Mouse (Mus musculus) v-Abl transformed pro-B cells (cell line): ENCODE measurements around the gene Tgfbr2.

Experiments used
- in situ Hi-C, 2 experiments: fragments of 400-800 bp; cut with MboI; formaldehyde crosslinking; loops; one replicate each; pipeline ENCODE4 v1.15.1; 2025; ENCODE audit not compliant: unreplicated experiment in 2 of 2

The Tgfbr2 gene

DNA sequence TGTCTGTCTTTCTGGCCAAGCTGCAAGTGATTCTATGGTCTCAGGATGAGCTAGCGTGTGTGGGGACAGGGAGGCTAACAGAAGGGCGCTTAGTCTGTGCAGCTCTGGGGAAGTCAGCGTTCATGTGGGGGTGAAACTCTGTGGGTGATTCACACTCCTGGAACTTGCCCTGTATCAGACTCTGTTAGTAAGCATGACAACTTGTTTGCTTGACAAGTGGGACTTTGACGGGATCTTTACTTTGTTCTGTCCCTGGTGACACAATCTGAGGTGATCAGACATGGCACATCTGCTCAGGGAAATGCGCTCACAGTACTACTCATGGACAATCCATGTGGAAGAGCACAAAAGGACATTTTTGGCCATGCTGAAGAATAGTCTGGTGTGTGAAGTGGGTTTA is 87.9 kb downstream of the Tgfbr2 start:
- in situ Hi-C loops = loop anchor here (5.0 kb wide), 3 partner anchors 130 to 300 kb away; no protein-coding TSS in a partner anchor

DNA sequence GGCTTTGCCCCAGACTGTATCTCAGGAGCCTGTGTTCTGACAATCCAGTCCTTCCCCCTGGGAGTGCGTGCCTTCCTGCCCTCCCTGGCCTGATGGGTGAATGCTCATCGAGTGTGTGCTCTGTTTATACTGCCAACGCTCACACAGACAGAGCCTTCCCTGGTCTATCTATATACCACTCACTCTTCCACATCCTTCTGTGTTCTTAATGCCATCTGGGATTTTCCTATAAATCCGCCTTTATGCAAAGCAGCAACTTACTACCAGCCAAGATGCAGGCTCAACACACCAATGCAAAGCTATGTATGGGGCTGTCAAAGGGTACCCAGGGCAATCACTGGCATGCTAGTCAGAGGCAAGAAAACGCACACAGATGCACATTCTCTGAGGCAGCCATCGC is 89.2 kb downstream of the Tgfbr2 start:
- in situ Hi-C loops = loop anchor here (5.0 kb wide), 3 partner anchors 131 to 301 kb away; no protein-coding TSS in a partner anchor

DNA sequence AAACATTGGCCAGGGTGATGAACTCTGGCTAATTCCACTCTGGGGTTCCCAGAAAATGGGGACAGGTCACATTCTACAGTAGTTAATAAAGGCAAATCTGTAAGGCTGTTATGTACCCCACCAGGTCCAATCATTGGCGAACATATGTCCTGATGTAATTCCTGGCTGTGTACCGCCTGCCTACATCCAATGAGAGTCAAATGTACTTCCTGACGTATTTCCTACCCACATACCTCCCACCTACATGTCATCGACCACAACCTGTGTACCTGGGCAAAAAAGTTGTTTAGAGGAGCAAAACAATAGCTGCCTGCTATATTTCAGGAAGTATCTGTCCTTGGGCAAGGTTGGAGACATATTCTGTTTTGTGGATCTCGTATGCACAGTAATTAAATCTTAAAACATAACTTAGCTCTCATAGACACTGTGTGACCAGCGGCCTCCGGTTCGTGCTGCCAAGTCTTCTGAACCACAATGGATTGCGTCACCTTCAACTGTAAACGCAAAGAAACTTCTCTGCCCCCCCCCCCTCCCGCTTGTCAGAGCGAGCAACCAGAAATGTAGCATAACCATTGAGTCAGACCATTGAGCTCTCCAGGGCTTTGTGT is 90.7 kb downstream of the Tgfbr2 start:
- in situ Hi-C loops = loop anchor here in 1 of 2 experiments (5.0 kb wide), 2 partner anchors 53 to 253 kb away; no protein-coding TSS in a partner anchor

DNA sequence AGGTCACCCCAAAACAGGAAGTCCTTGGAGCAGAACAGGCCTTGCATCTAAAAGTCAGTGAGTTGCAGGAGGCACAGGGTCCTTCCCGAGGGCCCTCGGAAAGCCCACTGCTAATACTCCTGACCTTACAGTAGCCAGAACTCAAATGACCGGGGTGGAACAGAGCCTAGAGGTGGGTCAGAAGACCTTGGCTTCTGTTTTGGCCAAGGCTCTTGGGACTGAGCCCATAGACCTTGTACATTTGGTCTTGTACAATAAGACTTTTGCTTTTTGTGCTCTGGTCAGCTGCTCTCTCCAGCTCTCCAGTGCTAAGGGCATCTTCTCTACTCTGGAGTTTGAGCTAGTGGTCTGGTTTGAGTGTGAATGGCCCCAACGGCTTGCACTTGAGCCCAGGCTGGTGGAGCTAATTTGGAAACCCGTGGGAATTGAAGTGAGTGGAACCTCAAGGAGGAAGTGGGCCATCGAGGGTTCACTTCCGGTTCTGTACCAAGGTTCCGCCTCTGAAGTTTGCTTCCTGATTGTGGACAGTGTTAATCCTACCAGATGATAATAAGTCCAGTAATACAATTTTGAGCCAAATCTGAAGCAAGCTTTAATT is 91.3 kb downstream of the Tgfbr2 start:
- in situ Hi-C loops = loop anchor here in 1 of 2 experiments (5.0 kb wide), 2 partner anchors 53 to 253 kb away; no protein-coding TSS in a partner anchor

DNA sequence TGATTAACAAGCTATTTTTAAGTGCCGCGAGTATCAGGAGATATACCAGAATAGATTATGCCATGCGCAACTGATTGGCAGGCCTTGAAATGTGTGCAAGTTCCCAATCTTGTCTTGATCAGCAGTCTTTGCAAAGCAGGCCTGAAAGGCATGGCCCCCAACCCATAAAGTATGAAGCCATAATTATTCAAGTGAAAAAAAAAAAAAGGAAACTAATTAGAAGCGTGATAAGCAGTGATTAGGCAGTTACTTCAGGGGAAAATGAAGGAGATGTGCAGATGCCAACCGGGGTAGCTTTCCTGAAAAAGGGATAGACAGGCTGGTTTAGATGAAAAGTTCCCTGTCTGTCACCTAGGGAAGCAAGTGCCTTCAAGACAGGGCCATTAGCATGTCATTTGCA is 91.9 kb downstream of the Tgfbr2 start:
- in situ Hi-C loops = loop anchor here in 1 of 2 experiments (5.0 kb wide), 2 partner anchors 54 to 254 kb away; no protein-coding TSS in a partner anchor

DNA sequence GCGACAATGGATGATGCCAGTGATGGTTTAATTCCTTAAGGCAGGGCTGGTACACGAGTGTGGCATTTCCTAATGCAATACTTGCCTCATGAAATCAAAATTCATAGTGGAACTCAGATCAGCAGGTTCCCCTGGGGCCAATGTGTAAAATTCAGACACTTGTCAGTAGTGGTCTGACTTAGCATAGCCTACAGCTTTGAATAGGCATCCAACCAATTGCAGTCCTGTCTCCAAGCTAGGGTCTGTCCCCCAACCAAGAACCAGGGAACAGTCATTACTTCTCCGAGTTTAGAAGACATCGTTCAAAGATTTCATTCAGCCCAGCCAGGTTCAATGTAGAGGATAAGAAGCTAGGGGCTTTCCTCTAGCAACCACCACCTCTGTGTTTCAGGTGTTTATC is 93.4 kb downstream of the Tgfbr2 start:
- in situ Hi-C loops = loop anchor here in 1 of 2 experiments (5.0 kb wide), 2 partner anchors 56 to 256 kb away; no protein-coding TSS in a partner anchor

DNA sequence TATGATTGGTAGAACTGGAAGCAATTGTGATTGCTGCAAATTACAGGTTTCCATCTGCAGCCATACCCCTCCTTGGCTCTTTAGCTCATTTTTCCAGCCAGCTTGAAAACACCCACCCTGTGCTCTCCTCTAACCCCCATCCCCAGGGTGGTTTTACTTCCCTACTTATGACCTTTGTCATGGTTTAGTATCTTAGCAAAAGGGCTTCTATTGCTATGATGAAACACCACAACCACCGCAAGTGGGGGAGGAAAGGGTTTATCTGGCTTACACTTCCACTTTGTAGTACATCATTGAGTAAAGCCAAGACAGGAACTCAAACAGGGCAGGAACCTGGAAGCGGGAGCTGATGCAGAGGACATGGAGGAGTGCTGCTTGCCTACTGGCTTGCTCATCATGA is 97.7 kb downstream of the Tgfbr2 start:
- in situ Hi-C loops = no loop called here

DNA sequence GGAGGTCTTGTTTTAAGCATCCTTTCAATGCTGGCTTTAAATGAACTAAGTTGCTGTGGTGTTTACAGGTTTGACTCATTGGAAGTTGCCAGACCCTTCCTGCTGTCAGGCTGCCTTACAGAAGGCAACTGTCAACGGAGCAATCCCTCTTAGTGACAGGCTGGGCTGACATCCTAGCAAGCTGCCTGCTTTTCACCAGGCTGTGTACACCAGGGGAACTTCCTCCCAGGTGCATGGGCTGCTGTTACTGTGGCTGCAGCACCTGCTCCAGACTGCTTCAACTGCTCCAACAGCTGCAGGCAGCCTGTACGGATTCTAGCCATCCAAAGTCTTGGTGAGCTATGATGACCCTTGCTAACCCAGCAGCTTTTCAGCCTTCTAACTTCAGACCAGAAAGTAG is 98.2 kb downstream of the Tgfbr2 start:
- in situ Hi-C loops = no loop called here

DNA sequence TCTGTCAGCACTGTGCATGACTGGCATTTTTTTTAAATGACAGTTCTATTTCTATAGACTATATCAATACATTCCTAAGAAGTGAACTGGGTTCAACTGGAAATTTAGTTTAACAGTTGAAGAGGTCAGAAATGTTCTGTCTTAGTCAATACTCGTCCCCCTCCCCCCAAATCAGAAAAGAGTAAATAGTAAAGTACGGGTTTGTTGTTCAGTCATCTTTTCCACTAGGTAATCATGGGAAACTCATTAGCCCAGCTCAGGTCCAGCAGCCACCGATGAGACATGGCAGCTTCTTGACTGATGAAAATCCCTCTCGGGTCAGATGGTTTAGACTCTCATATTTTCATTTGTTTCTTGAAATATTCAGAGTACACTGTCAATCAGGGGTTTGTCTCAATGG is 99.0 kb downstream of the Tgfbr2 start:
- in situ Hi-C loops = no loop called here

DNA sequence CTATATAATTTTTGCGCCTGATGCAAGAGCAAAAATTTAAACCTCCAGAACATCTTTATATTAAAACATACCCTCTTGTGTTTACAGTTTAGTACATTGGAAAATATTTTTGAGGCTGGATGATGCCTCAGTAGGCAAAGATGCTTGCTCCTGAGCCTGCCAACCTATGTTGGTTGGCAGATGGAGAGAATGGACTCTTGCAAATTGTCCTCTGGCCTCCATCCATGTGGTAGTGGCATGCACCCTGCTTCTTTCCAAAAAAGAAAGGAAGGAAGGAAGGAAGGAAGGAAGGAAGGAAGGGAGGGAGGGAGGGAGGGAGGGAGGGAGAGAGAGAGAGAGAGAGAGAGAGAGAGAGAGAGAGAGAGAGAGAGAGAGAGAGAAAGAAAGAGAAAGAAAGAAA is 103.6 kb downstream of the Tgfbr2 start:
- in situ Hi-C loops = loop anchor here (25.0 kb wide), 4 partner anchors 441 to 1966 kb away; partner anchors contain the start of genes Azi2 (in 2 of the 2) and Cmtm7 (in 1 of the 2)

DNA sequence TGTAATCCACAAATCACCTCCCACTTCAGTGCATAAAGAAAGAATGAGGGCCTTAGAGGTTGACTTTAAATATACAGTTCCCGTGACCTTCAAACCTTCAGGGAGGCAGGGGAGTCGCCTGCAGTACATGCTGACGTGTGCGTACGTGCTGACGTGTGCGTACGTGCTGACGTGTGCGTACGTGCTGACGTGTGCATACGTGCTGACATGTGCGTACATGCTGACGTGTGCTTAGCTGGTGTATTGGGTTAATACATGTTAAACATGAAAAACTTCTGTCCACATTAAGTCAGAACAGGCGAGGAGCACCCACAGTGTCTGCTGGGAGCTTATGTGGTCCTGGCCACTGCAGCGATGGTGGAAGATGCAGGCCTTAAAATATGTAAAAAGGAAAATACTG is 110.4 kb downstream of the Tgfbr2 start:
- in situ Hi-C loops = loop anchor here (5.0 to 25.0 kb wide), 8 partner anchors 33 to 1973 kb away; partner anchors contain the start of genes Azi2 (in 2 of the 2) and Cmtm7 (in 1 of the 2)

DNA sequence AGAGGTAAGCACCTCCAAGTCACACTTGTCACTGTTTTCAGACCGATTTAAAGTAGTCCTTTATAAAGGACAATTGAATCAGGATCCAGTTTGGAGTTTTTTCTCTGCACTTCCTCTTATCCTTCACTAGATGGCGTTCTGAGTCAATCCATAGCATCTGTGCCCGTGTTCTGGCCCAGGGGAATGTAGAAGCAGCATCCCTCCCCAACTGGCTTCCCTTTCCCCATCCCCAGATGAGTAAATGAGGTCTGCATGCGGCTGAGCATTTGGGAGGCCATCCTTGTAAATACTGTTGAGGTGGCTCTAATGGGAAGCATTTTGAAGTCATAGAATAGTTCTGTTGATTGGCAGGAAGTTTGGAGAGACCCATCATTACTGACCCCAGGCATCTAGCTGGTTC is 114.5 kb downstream of the Tgfbr2 start:
- in situ Hi-C loops = loop anchor here (5.0 to 25.0 kb wide), 8 partner anchors 37 to 1977 kb away; partner anchors contain the start of genes Azi2 (in 2 of the 2) and Cmtm7 (in 1 of the 2)

DNA sequence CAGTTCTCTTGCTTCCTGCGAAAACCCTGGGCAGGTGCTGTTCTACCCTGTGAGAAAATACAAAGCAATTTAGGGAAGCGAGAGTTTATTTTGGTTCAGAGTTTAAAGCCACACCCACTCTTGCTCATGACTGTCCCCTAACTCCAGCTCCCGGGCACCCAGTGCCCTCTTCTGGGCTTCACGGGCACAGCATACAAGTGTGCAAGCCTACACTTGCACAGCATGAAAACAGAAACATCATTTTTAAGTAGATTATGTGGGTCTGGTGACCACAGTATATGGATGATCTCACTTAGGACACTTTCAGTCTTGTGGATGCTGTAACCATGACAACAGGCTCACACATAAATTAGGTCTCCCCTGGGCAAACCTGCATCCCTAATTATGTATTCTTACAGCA is 116.0 kb downstream of the Tgfbr2 start:
- in situ Hi-C loops = loop anchor here (10.0 to 25.0 kb wide), 7 partner anchors 446 to 1978 kb away; partner anchors contain the start of genes Azi2 (in 2 of the 2), Cmtm7 (in 1 of the 2) and Stt3b (in 1 of the 2)

DNA sequence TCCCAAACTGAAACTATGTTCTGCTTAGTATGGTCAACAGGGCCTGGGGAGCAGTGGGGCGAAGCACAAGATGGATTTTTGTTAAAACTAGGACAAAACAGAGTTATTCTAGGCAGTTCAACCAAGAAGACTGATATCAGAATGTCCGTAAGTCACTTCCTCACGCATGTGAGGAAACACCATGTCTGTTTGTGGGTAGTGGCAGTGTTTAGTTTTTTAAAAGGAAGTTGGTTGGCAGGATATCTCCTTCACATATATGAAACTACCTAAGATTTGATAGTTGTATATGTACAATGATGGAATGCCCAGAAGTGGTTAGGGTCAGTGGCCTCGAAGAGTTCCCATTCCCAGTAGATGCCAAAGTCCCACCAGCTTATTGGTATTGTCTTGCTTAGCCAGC is 116.7 kb downstream of the Tgfbr2 start:
- in situ Hi-C loops = loop anchor here (10.0 to 25.0 kb wide), 7 partner anchors 446 to 1979 kb away; partner anchors contain the start of genes Azi2 (in 2 of the 2), Cmtm7 (in 1 of the 2) and Stt3b (in 1 of the 2)

DNA sequence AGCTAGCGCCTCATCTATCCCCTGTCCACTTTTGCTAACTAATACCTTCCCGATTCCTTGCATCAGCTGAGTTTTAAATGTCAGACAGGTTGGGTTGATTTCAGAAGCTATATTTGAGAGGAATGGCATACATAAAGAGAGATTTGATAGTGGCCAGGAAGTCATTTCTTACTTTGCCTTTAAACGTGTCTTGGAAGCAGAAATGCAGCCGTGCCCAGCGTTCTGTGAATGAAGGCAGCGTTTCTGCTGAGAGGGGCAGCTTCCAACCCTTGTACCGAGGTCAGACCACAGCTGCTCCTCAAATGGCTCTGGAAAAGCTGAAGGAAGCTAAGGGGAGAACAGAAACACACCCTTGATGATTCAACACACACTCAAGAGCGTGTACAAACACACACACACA is 121.2 kb downstream of the Tgfbr2 start:
- in situ Hi-C loops = loop anchor here (10.0 to 25.0 kb wide), 7 partner anchors 451 to 1983 kb away; partner anchors contain the start of genes Azi2 (in 2 of the 2), Cmtm7 (in 1 of the 2) and Stt3b (in 1 of the 2)

DNA sequence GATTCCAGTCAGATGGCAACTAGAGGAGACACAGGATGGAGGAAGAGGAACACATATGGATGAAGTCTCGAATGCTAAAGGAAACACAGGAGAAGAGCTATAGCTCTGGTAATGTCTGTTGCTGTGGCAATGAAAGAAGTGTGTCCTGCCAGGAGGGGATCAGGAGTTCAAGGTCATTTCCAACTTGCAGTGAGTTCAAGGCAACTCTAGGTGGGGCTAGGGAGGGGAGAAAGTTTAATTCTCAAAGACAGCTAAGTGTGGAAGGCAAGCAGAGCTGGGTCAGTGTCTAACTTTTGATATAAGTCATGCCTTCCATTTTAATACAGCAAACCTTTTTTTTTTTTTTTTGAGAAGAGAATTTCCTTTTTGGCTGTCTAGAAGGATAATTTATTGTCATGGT is 125.2 kb downstream of the Tgfbr2 start:
- in situ Hi-C loops = loop anchor here (10.0 to 25.0 kb wide), 9 partner anchors 455 to 1987 kb away; partner anchors contain the start of genes Azi2 (in 2 of the 2), Cmtm7 (in 1 of the 2) and Stt3b (in 1 of the 2)

DNA sequence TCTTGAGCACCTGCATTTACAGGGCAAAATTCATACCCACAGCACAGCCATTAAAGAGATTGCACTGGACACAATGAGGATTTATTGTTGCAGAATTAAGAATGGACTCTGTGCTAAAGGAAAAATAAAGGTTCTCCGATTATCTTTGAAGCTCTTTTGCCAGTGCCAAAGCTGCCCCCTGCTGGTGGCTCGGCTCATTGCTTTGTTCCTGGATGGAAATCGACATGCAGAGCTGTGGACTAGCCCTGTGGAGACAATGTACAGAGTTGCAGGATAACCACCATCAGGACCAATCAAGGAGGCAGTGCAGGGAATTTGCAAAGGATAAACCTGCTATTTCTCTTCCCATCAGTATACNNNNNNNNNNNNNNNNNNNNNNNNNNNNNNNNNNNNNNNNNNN is 133.4 kb downstream of the Tgfbr2 start:
- in situ Hi-C loops = loop anchor here (10.0 to 25.0 kb wide), 2 partner anchors 879 to 1087 kb away; no protein-coding TSS in a partner anchor

DNA sequence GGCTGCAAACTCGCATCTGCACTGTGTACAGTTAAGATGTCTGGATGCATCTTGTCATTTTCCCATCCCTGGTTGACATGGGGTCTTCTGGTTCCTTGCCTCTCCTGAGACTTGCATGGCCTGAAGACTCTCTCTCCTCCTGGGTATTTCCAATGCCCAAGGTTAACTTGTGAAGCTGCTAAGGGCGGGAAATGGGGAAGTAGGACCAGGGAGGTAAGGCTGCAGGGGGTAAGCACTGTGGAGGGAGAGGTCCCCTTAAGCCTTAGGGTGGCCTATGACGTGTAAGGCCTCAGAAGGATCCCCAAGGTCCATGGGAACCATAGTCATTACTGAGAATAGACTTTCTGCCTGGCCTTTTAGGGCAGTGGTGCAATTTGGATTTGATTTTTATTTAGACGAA is 133.8 kb downstream of the Tgfbr2 start:
- in situ Hi-C loops = loop anchor here (10.0 to 25.0 kb wide), 2 partner anchors 879 to 1087 kb away; no protein-coding TSS in a partner anchor

DNA sequence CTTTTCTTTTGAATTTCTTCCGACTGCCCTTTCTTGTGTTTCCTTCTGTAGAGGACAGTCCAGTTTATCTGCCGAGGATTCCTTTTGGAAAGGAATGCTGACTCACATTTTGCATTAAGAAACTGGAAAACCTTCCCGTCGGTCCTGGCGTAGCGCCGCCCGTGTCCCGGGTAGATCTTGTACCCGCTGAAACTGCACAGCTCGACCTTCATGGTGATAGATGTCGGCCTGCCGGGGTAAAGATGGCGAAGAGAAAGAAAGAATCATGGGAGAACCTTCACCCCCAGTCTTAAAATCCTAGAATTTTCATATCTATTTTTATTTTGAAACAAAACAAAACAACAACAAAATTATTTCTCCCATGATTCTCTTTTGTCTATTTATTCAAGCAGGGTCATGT is 134.3 kb downstream of the Tgfbr2 start:
- in situ Hi-C loops = loop anchor here (10.0 to 25.0 kb wide), 2 partner anchors 879 to 1086 kb away; no protein-coding TSS in a partner anchor

DNA sequence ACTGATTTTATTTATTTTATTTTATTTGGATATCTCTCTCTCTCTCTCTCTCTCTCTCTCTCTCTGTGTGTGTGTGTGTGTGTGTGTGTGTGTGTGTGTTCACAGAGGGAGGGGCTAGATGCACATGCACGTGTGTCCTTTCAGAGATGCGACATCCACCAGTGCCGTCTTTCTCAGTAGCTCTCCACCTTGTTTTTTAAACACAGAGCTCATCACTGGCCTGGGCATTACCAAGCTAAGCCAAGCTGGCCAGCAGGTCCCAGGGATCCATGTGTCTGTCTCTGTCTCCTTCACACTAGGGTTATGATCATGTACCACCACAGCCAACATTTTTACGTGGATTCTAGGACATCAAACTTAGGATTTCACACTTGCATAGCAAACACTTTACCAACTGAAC is 135.2 kb downstream of the Tgfbr2 start:
- in situ Hi-C loops = loop anchor here (5.0 to 25.0 kb wide), 3 partner anchors 878 to 1085 kb away; no protein-coding TSS in a partner anchor

DNA sequence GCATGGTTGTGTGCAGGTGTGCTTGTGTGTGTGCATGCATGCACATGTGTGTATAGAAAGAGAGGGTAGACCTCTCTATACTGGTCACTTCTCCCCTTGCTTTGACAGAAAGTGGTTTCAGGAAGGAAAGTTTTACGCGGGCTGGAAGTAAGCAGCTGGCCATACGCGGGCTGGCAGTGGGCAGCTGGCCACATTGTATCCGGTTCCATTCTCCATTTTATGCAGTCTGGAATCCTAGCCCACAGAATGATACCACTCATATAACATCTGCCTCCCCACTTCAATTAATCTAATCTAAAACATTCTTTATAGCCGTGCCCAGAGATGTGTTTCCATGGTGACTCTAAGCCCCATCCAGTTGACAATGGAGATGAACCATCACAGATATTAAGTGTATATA is 136.9 kb downstream of the Tgfbr2 start:
- in situ Hi-C loops = loop anchor here (5.0 to 25.0 kb wide), 2 partner anchors 876 kb away; no protein-coding TSS in a partner anchor
